Mouse (Mus musculus) adrenal gland, postnatal 25 days (tissue): ENCODE data around the gene Psmd7. TPM values are rescaled to one million over a fixed set of nuclear protein-coding genes. Genes with fewer than 3 reads are reported as not detected.
A peak's percentile ranks its signal among the peaks of the same experiment; 100 is the strongest.

Experiments
- DNase-seq: peaks from one replicate; pipeline ENCODE4 v3.0.0; 2021; ENCODE audit warnings: mixed read lengths
- total RNA-seq: library from RNA; stranded (reverse); gene quantifications from 2 replicates; pipeline ENCODE4 v1.2.3, GENCODE M21; 2021

Gene Psmd7
- total RNA-seq, 1 experiment from 2014 or later = 109 TPM

GRCm38 (mm10) chr8:107578132-107578531 lies 10.1 kb downstream of the Psmd7 start:
- DNase-seq = no peak

GRCm38 (mm10) chr8:107577640-107578039 lies 10.6 kb downstream of the Psmd7 start:
- no peak for DNase-seq

GRCm38 (mm10) chr8:107576702-107577101 lies 11.6 kb downstream of the Psmd7 start:
- DNase-seq = peak; percentile 71

GRCm38 (mm10) chr8:107574771-107575170 lies 13.5 kb downstream of the Psmd7 start:
- DNase-seq = no peak

GRCm38 (mm10) chr8:107572497-107572896 lies 15.8 kb downstream of the Psmd7 start:
- peak; percentile 82 for DNase-seq

- no peak for DNase-seq
These were observed 16.7 kb downstream of the Psmd7 start for GRCm38 (mm10) chr8:107571486-107572135.

DNA sequence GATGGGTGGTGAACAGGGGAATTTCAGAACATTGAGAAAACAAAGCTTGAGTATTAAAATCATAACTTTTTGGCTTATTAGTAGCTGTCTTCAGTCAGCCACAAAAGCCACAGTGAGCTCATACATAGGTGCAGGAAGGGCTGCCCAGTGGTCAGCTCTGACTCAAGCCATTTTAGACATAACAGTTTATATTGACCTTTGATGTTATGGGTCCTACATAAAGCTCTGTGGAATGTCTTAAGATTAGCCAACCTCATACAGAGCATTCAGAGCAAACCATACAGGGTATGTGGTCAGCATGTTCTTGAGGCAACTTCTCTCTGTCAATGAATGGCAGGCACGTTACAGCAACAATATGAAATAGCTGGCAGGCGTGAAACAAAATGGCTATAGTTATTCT lies 17.2 kb downstream of the Psmd7 start:
- DNase-seq = no peak

DNA sequence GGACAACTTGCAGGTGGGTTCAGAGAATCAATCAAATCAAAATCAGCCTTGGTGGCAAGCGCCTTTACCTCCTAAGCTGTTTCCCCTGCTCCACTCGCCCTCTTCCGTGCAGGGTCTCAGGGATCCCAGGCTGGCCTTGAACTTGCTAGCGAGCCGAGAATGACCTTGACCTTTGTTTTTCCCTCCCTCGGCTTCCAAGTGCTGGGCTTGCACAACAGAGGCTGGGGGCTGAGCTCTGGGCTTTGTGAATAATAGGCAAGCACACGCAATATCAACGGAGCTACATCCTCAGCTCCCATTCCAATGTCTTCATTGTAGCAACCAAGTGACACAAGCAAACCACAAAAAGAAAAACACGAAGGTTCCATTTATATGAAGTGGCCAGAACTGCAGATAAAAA lies 26.1 kb downstream of the Psmd7 start:
- no peak for DNase-seq

DNA sequence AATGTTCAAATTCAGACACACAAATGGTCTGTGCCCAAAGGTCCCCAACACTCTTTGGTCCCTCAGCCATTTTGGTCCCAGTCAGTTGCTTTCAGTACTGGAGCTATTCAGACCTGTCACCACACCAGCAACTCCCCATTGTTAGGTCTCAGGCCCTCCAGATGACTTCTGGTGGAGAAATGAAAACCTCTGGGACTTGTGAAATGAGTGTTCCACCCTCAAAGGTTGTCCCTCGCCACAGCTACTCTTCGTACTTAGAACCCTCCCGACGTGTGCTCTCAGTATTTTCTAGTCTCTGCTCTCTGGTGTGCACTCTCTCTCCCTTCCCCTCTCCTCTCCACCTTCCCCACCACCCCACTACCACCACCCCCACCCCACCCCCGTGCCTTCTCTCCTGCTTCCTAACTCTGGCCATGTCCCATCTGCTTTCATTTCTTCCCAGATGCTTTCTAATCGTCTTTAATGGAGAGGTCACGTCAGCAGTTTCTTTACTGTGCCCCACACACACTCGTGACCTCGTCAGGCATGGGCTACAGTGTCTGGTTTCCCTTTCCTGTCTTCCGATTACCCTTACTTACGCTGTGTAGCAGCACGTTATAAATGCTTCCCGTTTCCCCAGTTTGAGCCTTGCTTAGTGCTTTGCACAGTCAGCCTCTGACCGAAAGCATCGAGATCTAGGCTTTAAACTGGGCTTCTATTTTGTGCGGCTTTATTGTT lies 27.3 kb downstream of the Psmd7 start:
- no peak for DNase-seq

GRCm38 (mm10) chr8:107556511-107556936 lies 31.7 kb downstream of the Psmd7 start:
- DNase-seq = no peak

GRCm38 (mm10) chr8:107555231-107555630 lies 33.0 kb downstream of the Psmd7 start:
- DNase-seq = no peak

DNA sequence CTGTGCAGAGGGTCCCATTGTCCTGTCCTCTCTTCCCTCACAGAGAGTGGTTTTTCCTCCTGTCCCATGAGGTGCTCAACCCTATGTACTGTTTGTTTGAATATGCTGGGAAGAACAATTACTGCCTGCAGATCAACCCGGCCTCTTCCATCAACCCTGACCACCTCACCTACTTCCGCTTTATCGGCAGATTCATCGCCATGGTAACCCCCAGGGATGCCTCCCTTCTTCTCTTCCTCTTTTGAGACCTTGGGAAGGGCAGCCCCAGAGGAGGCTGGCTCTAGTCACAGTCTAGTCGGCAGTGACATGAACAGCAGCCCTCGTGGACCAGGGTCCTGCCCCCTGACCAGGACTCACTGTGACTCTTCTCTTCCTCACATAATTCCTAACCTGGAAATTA lies 36.0 kb downstream of the Psmd7 start:
- DNase-seq = no peak

DNA sequence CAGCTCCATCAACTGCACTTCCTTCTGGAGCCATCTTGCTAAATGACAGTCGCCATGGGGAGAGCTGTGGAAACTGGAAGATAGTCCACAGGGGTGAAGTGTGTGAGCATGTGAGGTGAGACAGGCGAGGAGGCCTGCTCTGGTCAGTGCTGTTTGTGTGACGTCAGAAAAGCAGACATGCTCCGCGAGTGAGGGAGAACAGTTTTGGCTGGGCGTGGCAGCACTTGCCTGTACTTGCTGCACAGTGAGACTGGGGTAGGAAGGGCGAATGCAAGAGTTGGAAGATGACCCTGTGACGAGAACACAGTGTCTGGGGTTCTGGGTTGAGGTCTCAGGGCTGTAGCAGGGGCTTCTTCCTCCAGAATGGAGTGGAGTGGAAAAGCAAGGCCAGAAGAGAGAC lies 41.4 kb downstream of the Psmd7 start:
- no peak for DNase-seq

DNA sequence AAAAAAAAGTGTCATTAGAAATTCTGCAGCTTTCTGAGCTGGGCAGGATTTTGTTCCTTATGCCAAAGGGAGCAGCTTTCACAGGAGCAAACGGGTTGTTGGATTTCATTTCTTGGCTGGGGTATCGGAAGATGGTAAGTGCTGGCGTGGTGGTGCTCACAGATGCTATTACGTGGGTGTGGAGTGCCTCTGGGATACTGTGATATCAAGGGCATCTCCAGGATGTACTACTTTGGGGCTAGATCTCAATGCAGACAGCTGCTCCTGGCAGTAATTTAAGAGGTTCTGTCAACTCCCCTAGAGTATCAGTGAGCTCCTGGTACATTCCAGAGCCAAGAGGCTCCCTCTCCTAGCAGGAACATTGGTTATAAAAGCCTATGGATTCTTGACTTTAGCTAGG lies 42.1 kb downstream of the Psmd7 start:
- no peak for DNase-seq

- no peak for DNase-seq
These were observed 42.6 kb downstream of the Psmd7 start for GRCm38 (mm10) chr8:107545621-107546152.

DNA sequence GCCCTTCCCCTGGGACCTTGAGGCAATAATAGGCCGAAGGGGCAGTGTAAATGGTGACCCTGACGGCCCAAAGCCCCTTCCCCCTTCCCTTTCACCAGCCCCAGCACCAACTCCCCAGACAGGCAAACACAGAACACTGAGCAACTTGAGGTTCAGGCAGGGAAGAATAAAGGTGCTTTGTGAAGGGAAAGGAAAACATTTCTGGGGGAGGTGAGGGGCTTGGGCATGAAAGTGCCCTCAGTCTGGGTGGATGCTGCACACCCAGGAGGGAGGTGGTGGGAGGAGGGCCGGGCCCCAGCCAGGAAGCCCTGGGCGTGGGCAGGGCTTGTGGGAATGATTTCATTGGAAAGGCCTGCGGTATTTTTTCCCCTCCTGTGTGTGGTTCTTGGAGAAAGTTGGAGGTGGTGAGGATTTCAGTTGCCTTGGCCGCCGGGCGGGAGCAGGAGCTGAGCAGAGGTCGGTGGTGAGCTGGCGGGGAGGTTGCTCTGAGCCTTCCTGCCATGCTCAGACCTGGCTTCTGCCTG lies 43.6 kb downstream of the Psmd7 start:
- no peak for DNase-seq

- DNase-seq = no peak
These were observed 44.1 kb downstream of the Psmd7 start for GRCm38 (mm10) chr8:107544211-107544610.

GRCm38 (mm10) chr8:107543714-107544113 lies 44.5 kb downstream of the Psmd7 start:
- no peak for DNase-seq

- no peak for DNase-seq
These were observed 46.1 kb downstream of the Psmd7 start for GRCm38 (mm10) chr8:107542151-107542550.

GRCm38 (mm10) chr8:107541369-107541768 lies 46.9 kb downstream of the Psmd7 start:
- DNase-seq = no peak

- DNase-seq = no peak
These were observed 47.6 kb downstream of the Psmd7 start for GRCm38 (mm10) chr8:107540623-107541022.

DNA sequence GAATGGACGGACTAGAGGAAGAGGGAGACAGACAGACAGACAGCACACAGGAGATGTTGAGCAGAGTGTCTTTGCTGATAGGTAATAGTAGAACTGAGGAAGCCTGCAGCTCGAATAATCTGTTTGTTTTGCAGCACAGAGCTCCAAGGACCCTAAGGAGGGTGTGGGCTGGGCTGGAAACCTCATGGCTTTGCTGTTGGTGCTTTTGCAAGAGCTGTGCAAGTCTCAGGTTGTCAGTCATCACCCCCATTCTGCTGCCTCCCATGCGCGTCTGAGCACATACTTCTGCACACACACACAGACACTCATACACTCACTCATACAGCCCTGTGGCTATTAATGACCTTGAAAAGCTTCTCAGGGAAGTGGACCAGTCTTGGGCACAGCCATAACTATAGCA lies 50.8 kb downstream of the Psmd7 start:
- DNase-seq = no peak
